Mouse (Mus musculus) cerebellum, adult 2 months (tissue): Measurements from ENCODE around the gene Actl7b.

Source experiments
- CTCF ChIP-seq: fragments of 200-500 bp; IDR thresholded peaks from 2 replicates; pipeline ENCODE4 v1.5.1; 2011; ENCODE audit warnings: low read depth, mild to moderate bottlenecking, control low read depth, low read length, moderate library complexity, borderline replicate concordance; ENCODE audit not compliant: insufficient read depth
- POLR2A ChIP-seq: fragments of 200-500 bp; IDR thresholded peaks from 2 replicates; pipeline ENCODE4 v1.6.1; 2011; ENCODE audit warnings: low read length, control low read depth, borderline replicate concordance; ENCODE audit not compliant: insufficient read depth

DNA sequence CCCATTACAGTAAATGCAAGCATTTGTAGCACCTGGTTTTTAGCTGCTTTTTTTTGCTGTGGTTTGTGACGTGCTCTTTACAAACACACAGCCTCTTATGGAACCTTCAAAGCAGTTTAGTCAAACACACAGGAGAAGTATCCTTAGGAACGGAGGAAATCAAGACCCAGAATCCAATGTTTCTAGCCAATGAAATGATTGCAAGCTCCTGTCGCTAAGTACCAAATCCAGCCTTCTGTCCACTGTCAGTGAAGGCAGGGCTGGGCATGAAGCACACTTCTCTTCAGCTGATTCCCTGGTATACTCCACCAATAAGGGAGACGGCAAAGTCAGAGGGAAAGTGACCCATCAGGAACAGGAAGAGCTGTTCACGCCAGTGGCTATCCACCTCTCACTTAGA is 14.8 kb upstream of the Actl7b start:
- TF ChIP-seq CTCF (no peak), POLR2A (no peak)
